Mouse (Mus musculus): ENCODE results near the gene Snrk. TPM values are rescaled to one million over a fixed set of nuclear protein-coding genes. Genes with fewer than 3 reads are reported as not detected.

The Snrk gene
- polyA plus RNA-seq, 1 experiment from 2014 or later: 79.8 TPM

GRCm38 (mm10) chr9:122132145-122132544 lies 15.1 kb downstream of the Snrk start:
- Histone ChIP-seq H3K36me3 (replicated peaks) (no peaks in the 10 kb centered on the region), H3K4me1 (peaks cover 2% of the 10 kb centered on the region; the same call in 1 of the 2 replicates), H3K9me3 (no peaks in the 10 kb centered on the region), H3K27ac (no peak overlapping the region), H3K4me3 (no peak overlapping the region), H3K9ac (no peak overlapping the region), H3K4me2 (no peak overlapping the region), H3K27me3 (replicated peaks) (no peaks in the 10 kb centered on the region)
- WGBS: 84% methylated on average over 7 of the region's 7 CpGs
- ATAC-seq (replicated peaks): no peak

- Histone ChIP-seq H3K9me3 (no peaks in the 10 kb centered on the region), H3K4me1 (peaks cover 2% of the 10 kb centered on the region; the same call in 1 of the 2 replicates), H3K4me3 (no peak overlapping the region), H3K9ac (no peak overlapping the region), H3K4me2 (no peak overlapping the region), H3K27me3 (replicated peaks) (no peaks in the 10 kb centered on the region), H3K36me3 (replicated peaks) (0 out of 2 replicates have a peak, but pooled peaks cover 2% of the 10 kb centered on the region), H3K27ac (no peak overlapping the region)
- WGBS: 78% methylated on average over 1 of the region's 1 CpGs
- ATAC-seq (replicated peaks): no peak
Observed at GRCm38 (mm10) chr9:122135095-122135884, 18.2 kb downstream of the Snrk start.

- Histone ChIP-seq H3K27ac (no peak overlapping the region), H3K4me1 (peaks cover 2% of the 10 kb centered on the region; the same call in 1 of the 2 replicates), H3K27me3 (replicated peaks) (no peaks in the 10 kb centered on the region), H3K4me3 (no peak overlapping the region), H3K36me3 (replicated peaks) (0 out of 2 replicates have a peak, but pooled peaks cover 2% of the 10 kb centered on the region), H3K9me3 (no peaks in the 10 kb centered on the region), H3K4me2 (no peak overlapping the region), H3K9ac (no peak overlapping the region)
- no peak for ATAC-seq (replicated peaks)
- WGBS: 93% methylated on average over 2 of the region's 2 CpGs
Observed at GRCm38 (mm10) chr9:122135885-122136170, 18.8 kb downstream of the Snrk start.

GRCm38 (mm10) chr9:122137960-122138359 lies 20.9 kb downstream of the Snrk start:
- no peak for ATAC-seq (replicated peaks)
- no peaks in the 10 kb centered on the region for H3K9me3 ChIP-seq
- 71% methylated on average over 1 of the region's 1 CpGs for WGBS
- H3K4me1 ChIP-seq: peaks cover 2% of the 10 kb centered on the region; the same call in 1 of the 2 replicates
- no peaks in the 10 kb centered on the region for H3K27me3 ChIP-seq (replicated peaks)
- H3K4me2 ChIP-seq: no peak overlapping the region
- no peak overlapping the region for H3K9ac ChIP-seq
- H3K27ac ChIP-seq: no peak overlapping the region
- no peak overlapping the region for H3K4me3 ChIP-seq
- H3K36me3 ChIP-seq (replicated peaks): 0 out of 2 replicates have a peak, but pooled peaks cover 2% of the 10 kb centered on the region

GRCm38 (mm10) chr9:122138371-122139029 lies 21.4 kb downstream of the Snrk start:
- Histone ChIP-seq H3K9ac (no peak overlapping the region), H3K9me3 (no peaks in the 10 kb centered on the region), H3K27me3 (replicated peaks) (no peaks in the 10 kb centered on the region), H3K4me3 (no peak overlapping the region), H3K36me3 (replicated peaks) (0 out of 2 replicates have a peak, but pooled peaks cover 2% of the 10 kb centered on the region), H3K4me2 (no peak overlapping the region), H3K27ac (no peak overlapping the region), H3K4me1 (peaks cover 2% of the 10 kb centered on the region; the same call in 1 of the 2 replicates)
- ATAC-seq (replicated peaks): no peak
- WGBS: 93% methylated on average over 4 of the region's 4 CpGs

GRCm38 (mm10) chr9:122139236-122139635 lies 22.2 kb downstream of the Snrk start:
- Histone ChIP-seq H3K27ac (no peak overlapping the region), H3K9me3 (no peaks in the 10 kb centered on the region), H3K9ac (no peak overlapping the region), H3K4me1 (peaks cover 2% of the 10 kb centered on the region; the same call in 1 of the 2 replicates), H3K4me3 (no peak overlapping the region), H3K4me2 (no peak overlapping the region), H3K36me3 (replicated peaks) (0 out of 2 replicates have a peak, but pooled peaks cover 4% of the 10 kb centered on the region), H3K27me3 (replicated peaks) (no peaks in the 10 kb centered on the region)
- WGBS: 56% methylated on average over 2 of the region's 2 CpGs
- ATAC-seq (replicated peaks): no peak

- Histone ChIP-seq H3K36me3 (replicated peaks) (peaks cover 7% of the 10 kb centered on the region; the same call in 1 of the 2 replicates), H3K4me3 (no peak overlapping the region), H3K27ac (no peak overlapping the region), H3K4me1 (peaks cover 12% of the 10 kb centered on the region; the same call in 1 of the 2 replicates), H3K27me3 (replicated peaks) (no peaks in the 10 kb centered on the region), H3K4me2 (no peak overlapping the region), H3K9ac (no peak overlapping the region), H3K9me3 (no peaks in the 10 kb centered on the region)
- ATAC-seq (replicated peaks): no peak
- 77% methylated on average over 1 of the region's 1 CpGs for WGBS
Observed at GRCm38 (mm10) chr9:122143219-122143618, 26.2 kb downstream of the Snrk start.

- H3K27me3 ChIP-seq (replicated peaks): no peaks in the 10 kb centered on the region
- no peak for ATAC-seq (replicated peaks)
Observed at GRCm38 (mm10) chr9:122144776-122145175, 27.7 kb downstream of the Snrk start.

GRCm38 (mm10) chr9:122145677-122146076 lies 28.6 kb downstream of the Snrk start:
- no peak overlapping the region for H3K27ac ChIP-seq
- H3K4me1 ChIP-seq: peaks cover 12% of the 10 kb centered on the region; the same call in 1 of the 2 replicates
- H3K9ac ChIP-seq: no peak overlapping the region
- ATAC-seq (replicated peaks): no peak
- no peak overlapping the region for H3K4me3 ChIP-seq
- H3K4me2 ChIP-seq: no peak overlapping the region
- H3K36me3 ChIP-seq (replicated peaks): peaks cover 7% of the 10 kb centered on the region; the same call in 1 of the 2 replicates
- no peaks in the 10 kb centered on the region for H3K27me3 ChIP-seq (replicated peaks)
- no peaks in the 10 kb centered on the region for H3K9me3 ChIP-seq

More at GRCm38 (mm10) chr9:122144776-122145175, 27.7 kb downstream of the Snrk start:
- H3K9ac ChIP-seq: no peak overlapping the region
- WGBS: 96% methylated on average over 3 of the region's 3 CpGs
- H3K27ac ChIP-seq: no peak overlapping the region
- H3K9me3 ChIP-seq: no peaks in the 10 kb centered on the region
- H3K36me3 ChIP-seq (replicated peaks): peaks cover 7% of the 10 kb centered on the region; the same call in 1 of the 2 replicates
- peaks cover 12% of the 10 kb centered on the region; the same call in 1 of the 2 replicates for H3K4me1 ChIP-seq
- no peak overlapping the region for H3K4me3 ChIP-seq
- no peak overlapping the region for H3K4me2 ChIP-seq

GRCm38 (mm10) chr9:122146124-122146870 lies 29.2 kb downstream of the Snrk start:
- H3K4me1 ChIP-seq: peaks cover 12% of the 10 kb centered on the region; the same call in 1 of the 2 replicates
- no peaks in the 10 kb centered on the region for H3K9me3 ChIP-seq
- no peak overlapping the region for H3K4me2 ChIP-seq
- H3K27ac ChIP-seq: no peak overlapping the region
- WGBS: 86% methylated on average over 4 of the region's 4 CpGs
- no peak overlapping the region for H3K4me3 ChIP-seq
- peaks cover 7% of the 10 kb centered on the region; the same call in 1 of the 2 replicates for H3K36me3 ChIP-seq (replicated peaks)
- H3K9ac ChIP-seq: no peak overlapping the region
- ATAC-seq (replicated peaks): no peak
- H3K27me3 ChIP-seq (replicated peaks): no peaks in the 10 kb centered on the region

GRCm38 (mm10) chr9:122148356-122148755 lies 31.3 kb downstream of the Snrk start:
- H3K9me3 ChIP-seq: no peaks in the 10 kb centered on the region
- no peak overlapping the region for H3K27ac ChIP-seq
- no peak overlapping the region for H3K4me2 ChIP-seq
- H3K4me1 ChIP-seq: peaks cover 12% of the 10 kb centered on the region; the same call in 1 of the 2 replicates
- no peak overlapping the region for H3K4me3 ChIP-seq
- no peaks in the 10 kb centered on the region for H3K27me3 ChIP-seq (replicated peaks)
- WGBS: 84% methylated on average over 3 of the region's 3 CpGs
- ATAC-seq (replicated peaks): no peak
- H3K36me3 ChIP-seq (replicated peaks): peaks cover 7% of the 10 kb centered on the region; the same call in 1 of the 2 replicates
- no peak overlapping the region for H3K9ac ChIP-seq

Measured in midbrain, embryonic 15.5 days (tissue).